Mouse (Mus musculus) B cell, adult 2 months (primary cell): ENCODE results near the gene C3.

Source experiments
- DNase-seq, 2 experiments: peaks; one replicate each; pipeline ENCODE4 v3.0.0; 2022

C3 gene

DNA sequence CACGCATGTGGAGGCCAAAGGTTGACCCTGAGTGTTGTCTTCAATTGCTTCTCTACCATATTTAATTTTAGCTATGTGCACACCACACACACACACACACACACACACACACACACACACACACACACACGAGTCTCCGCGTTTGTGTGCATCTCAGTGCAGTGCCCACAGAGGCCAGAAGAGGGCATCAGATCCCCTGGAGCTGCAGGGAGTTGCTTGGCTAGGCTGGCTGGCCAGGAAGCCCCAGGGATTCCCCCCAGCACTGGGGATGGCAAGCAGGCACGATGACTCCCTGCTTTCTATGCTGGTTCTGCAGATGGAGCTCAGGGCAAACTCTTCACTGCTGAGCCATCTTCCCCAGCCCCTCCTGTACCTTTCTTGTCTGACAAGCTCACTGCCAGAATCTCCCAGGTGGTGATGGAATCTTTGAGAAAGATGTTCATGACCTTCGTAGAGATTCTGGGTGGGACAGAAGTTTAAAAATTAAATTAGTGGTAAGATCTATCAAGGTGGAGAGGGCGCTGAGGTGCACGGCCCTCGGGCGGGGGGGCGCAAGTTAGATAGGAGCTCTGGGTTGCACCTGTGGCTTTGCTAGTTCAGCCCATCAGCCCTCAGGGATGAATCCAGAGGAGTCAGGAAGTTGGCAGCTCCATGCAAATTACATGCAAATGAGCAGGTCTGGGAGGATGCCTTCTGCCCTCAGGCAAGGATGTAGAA lies 8.6 kb downstream of the C3 start:
- DNase-seq, result peak; percentile 89

DNA sequence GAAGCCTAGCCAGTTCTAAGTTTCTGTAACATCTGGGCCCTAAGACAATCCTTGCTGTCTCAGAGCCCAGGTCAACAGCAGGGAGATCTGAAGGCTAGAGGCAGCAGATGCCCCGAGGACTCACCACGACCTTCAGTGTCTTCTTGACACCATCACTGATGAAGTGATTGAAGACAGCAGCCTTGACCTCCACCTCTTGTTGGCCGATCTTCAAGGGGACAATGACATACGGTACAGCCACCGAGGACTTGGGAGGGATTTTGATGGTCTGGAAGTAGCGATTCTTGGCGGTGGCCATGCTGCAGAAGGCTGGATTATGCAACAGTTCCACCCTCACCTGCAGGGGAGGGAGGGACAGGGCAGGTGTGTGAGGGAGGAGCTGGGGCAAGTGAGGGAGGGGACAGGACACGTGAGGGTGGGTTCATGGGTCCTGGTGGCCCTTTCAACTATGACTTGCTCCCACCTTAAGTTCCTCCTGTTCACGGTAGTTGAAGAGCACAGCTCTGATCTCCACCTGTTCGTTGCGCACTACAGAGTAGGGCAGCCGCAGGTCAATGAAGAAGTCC lies 9.5 kb downstream of the C3 start:
- no peak for DNase-seq

DNA sequence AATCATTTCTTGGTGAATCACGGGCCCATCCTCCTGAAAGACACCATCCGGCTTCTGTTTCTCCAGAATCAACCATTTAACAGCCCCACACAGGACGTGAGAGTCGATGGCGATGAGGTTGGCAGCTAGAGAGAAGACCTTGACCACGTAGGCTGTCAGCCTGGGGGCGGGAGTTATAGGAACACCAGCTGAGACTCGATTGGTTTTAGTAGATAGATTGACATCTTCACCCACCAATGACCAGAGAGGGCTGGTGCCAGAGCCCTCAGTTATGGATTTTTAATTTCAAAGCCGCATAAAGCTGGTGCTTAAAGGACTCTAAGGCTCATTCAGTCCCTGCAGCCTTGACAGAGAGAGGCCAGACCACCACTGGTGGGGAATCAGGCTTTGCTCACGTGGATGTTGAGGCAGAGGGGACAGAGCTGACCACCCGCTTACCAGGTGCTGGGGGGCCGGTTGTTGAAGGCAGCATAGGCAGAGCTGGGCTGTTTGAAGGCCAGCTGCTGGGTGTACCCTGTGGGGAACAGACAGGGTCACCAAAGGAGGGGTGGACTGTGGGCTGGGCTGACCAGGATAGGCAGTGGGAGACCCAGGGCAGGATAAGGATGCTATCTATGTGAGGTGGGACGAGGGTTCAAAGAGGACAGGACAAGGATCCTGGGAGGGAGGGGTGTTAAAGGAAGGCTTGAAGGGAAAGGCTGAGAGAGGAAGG lies 13.1 kb downstream of the C3 start:
- DNase-seq, result no peak

DNA sequence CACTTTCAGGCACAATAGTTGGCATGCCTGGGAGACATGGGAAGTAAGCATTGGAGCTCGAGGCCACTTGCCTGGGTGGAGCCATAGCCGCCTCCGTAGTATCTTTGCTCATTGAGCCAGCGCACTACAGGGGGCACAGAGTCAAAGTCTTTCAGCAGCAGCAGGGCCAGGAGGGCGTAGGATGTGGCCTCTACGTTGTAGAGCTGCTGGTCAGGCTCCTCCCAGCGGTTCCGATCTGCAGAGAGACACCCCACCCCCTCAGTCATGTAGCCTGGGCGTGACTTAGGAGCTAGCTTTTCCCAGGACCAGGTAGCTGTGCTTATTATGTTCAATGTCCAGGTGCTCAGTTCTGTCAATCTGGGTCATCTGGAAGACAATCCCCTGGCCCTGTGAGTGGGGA lies 16.4 kb downstream of the C3 start:
- DNase-seq, result no peak

- DNase-seq, result peak; percentile 13 to 21
These were observed 18.6 kb downstream of the C3 start for GRCm38 (mm10) chr17:57209330-57209729.

- DNase-seq, result no peak
These were observed 20.0 kb downstream of the C3 start for GRCm38 (mm10) chr17:57207938-57208337.

DNA sequence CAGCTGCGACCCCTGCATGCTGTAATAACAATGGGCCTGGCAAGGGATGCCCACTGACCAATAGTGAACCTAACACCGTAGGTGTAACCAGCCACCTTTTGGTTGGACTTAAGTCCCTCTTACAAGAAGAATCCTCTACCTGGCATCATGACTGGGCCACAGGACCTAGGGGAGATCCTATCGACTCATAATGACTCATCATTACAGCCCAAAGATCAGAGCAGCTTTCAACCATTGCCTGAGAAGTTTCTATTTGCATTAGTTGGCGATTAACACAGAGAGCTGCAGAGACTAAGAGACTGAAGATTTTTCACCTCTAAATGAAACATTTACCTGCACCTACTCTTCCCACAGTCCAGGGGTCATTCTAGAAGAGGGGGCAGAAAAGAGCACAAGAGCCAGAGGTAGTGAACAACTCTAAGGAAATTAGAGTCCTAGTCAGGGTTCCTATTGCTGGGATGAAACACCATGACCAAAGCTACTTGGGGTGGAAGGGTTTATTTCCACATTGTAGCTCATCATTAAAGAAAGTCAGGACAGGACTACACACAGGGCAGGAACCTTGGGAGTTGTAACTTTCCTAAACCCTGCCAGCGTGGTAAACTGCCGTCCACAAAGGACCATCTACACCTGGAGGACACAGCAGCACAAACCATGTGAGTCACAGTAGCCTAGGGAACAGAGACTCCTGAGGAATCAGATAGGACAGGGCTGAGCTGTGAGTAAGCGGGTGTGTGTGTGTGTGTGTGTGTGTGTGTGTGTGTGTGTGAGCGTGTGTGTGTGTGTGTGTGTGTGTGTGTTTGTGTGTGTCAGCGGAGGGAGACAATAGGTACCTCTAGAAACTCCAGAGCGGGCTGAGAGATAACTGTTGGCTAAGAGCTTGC lies 25.9 kb downstream of the C3 start:
- DNase-seq, result no peak

- DNase-seq, result no peak
These were observed 29.7 kb downstream of the C3 start for GRCm38 (mm10) chr17:57198252-57198651.

DNA sequence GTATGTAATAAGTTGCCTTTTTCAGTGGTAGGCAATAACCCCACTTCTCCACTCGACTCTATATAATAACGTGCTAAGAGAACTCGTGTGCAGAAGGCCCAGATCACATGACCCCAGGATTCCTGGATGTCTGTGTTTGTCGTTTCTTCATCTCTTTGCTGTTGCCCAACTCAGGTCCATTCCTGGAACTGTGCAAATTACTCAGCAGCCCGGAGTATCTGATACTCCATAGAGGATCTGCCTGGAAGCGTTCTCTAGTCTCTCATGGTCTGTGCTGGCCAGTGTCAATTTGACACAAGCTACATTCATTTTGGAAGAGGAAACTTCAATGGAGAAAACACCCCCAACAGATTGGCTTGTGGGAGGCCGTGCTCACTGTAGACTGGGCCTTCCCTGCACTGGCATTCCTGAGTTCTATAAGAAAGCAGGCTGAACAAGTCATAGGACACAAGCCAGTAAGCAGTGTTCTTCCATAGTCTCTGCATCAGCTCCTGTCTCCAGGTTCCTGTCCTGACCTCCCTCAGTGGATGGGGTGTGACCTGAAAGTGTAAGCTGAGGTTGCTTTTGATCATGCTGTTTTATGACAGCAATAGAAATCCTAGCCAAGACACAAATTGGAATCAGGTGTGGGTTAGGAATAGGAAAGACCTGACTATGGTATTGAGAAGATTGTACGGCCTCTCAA lies 32.5 kb downstream of the C3 start:
- DNase-seq, result no peak

DNA sequence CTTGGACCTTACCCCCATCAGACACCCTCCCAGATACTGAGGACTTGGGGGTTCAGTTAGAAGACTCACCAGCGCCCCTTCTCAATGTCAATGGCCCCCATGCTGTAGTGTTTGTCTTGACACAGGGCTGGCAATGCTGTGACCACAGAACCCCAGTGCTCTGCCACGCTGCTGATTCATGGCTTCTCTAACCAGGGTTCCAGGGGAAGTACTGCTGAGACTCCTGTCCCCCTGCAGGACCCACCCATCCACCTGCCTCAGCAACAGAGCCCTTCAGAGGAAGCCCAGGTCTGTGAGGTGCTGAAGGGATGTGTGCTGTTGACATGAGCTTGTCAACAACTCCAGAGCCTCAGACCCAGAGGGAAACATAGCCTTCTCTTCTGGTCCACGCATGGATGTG lies 33.2 kb downstream of the C3 start:
- no peak for DNase-seq

DNA sequence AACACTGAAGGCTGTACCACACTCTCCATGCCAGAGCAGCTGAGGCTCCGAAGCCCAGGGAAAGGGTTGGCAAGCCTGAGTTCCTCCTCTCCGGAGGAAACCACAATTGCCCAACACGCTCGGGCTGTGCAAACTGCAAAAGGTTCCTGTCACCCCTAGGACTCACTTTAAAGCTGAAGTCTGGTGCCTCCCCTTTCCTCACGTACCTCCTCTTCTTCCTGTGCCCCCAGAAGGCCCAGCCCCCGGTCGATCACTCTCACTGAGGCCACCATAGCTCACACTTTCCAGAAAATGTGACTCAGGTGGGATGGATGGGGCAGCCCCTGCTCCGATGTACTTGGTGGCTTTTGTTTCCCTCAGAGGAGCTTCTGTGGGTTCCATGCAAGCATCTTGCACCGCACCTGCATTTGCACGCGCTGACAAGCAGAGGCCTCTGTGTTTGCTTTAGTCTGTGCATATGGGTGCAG lies 33.9 kb downstream of the C3 start, which contains the start of gene Tnfsf14:
Gene Tnfsf14 (minus strand): TSS at position 137 of the 467 bp plus-strand sequence.
- DNase-seq, result peak in 1 of 2 experiments; percentile 9

DNA sequence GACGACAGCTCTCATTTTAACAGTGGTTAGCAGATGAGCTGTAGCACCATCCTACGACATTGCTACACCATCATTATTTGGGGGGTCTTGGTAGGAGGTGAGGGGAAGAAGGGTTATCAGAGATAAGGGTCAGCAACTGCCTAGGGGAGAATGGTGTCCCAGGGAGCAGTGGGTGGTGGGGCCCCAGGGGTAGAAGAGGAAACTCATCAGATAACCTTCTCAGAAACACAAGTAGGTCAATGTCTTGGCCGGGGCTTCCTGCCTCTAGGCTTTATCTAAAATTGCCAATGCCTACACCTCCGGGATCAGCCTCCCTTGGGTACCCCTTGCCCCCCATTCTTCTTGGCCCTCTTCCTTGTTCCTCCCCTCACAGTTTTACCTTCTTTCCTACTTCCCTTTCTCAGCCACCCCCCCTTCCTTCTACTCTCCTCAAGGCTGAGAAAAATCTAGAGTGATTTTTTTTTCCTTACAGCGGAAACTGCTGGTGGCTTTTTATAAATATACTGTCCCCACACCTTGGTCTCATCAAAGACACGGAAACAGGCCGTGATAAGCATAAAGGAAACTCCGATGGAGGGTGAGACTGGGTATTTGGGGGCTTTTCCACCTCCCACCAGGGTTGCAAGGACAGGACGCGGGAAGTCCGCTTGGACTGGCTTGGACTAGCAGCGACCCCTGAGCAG lies 39.3 kb downstream of the C3 start:
- no peak for DNase-seq

- no peak for DNase-seq
These were observed 42.3 kb downstream of the C3 start for GRCm38 (mm10) chr17:57185641-57186040.

GRCm38 (mm10) chr17:57182871-57183270 lies 45.1 kb downstream of the C3 start:
- DNase-seq, result no peak

DNA sequence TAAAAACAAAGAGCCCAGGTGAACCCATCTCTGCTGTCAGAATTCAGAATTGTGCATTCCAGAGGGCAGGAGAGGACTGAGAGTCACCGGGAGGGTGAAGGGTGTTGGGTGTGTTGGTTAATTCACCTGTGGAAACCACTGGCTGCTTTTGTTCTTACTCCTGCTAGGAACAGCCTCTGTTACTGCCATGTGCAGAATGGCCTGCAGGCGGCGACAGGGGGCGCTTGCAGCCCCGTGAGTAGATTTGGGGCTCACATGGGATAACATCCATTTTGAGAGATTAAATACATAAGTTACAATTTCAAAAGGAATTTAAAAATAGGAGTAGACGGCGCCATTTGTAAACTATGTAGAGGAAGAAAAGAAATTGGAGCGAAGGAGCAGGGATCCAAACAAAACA lies 47.6 kb downstream of the C3 start:
- DNase-seq, result peak; percentile 59 to 62

DNA sequence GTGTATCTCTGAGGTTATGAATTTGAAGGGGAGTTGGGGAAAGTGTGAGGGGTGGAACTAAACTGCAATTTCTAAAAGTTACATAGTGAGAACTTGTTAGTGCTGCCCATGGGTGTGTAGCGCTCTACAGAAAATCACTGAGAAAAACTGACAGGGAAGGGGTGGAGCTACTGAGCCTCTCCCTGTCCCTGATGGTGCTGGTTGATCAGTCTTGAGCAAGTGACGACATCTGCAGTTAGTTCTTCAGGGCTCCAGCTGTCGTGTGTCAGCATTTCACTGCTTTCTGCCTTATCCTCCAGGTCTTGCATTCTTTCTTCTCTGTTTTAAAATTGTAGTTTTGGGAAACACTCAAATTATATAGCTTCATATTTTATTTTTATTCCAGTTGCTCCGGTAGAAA lies 54.6 kb downstream of the C3 start:
- DNase-seq, result no peak

GRCm38 (mm10) chr17:57172378-57172777 lies 55.6 kb downstream of the C3 start:
- DNase-seq, result no peak

DNA sequence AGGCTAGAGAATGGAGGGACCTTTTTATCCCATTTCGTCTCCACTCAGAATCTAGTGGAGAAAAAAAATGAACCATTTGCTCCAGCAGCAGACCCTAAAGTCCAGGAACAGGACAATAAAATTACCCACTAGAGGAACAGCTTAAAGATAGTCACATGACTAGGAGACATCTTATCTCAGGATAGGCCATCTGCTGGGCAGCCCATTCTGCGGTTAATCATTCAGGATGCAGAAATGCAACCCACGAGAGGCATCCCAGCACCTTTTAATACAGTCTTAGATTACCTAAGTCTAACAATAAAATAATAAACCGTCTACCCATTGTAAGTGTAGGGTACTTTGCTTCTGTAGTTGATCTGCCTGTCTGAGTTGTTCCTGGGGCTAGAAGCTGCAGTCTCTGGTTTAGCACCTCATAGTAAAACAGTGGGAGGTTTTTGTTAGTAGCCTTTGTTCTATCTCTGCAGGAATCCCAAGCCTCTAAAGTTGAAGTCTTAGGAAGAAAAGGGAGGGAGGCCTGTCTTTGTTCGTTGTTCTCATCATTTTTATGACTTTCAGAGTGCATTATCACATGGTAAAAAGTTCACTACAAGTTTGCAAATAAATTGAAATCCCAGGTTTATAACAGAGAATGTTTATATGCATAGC lies 57.2 kb downstream of the C3 start:
- no peak for DNase-seq

- DNase-seq, result peak; percentile 87 to 88
These were observed 60.8 kb downstream of the C3 start for GRCm38 (mm10) chr17:57166800-57167791.
